ENCODE assay signal across 9 mouse cellular contexts in the genomic region with DNA sequence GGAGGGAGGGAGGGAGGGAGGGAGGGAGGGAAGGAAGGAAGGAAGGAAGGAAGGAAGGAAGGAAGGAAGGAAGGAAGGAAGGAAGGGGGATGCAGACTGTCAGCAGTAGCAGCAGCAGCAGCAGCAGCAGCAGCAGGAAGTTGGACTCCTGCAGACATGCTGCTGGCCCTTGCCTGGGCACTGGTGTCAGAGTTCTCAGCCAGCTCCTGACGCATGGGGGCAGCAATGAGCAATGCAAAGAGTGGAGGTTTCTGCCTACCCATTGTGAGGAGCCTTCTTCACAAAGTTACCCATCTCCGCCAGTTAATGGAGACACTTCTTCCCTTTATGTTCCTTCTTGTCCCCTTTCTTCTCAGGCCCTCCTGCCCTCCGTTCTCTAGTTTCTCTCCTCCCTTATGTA. TPM values are rescaled to one million over a fixed set of nuclear protein-coding genes. Genes with fewer than 3 reads are reported as not detected.
DNase-seq lines count a peak whose midpoint lies in the region; ATAC-seq and TF ChIP-seq lines count a peak whose summit lies in the region.
"Had no signal": no experiment of that assay in that cellular context is flagged by ENCODE, and none has a peak within 500 bp of the region (broad histone marks: within the 10 kb centered on the region; RNA-seq: fewer than 3 reads in every experiment).

No protein-coding gene starts in this region.

- no peak for TF ChIP-seq POLR2A in ES-Bruce4 (IDR thresholded peaks at IDR 0.05; ENCODE audit: insufficient read depth, low read length)

- no peaks in the 10 kb centered on the region for H3K27me3 ChIP-seq in ES-Bruce4 (ENCODE audit: control insufficient read depth, insufficient read depth, low read length, poor library complexity, severe bottlenecking)
- H3K27me3 ChIP-seq in midbrain, embryonic 12.5 days: no peaks in the 10 kb centered on the region
- H3K27me3 ChIP-seq: liver, embryonic 13.5 days had no signal

- WGBS in midbrain, embryonic 12.5 days: 20% methylated on average over 3 of the region's 3 CpGs

- no peaks in the 10 kb centered on the region for H3K36me3 ChIP-seq in ES-Bruce4 (ENCODE audit: control insufficient read depth, insufficient read depth, low read length, poor library complexity, severe bottlenecking)
- no peaks in the 10 kb centered on the region for H3K36me3 ChIP-seq in midbrain, embryonic 12.5 days
- H3K36me3 ChIP-seq: liver, embryonic 13.5 days had no signal

- ATAC-seq in midbrain, embryonic 12.5 days (ENCODE audit: low FRiP score, low read depth): peak; percentile 60; the same call in 1 of the 2 replicates

- DNase-seq in adrenal gland, adult 18-20 months (ENCODE audit: low spot score in 2 of 2): peak; percentile 70 to 73
- DNase-seq in embryo, embryonic 11.5 days (ENCODE audit: low read depth, low spot score): peak; percentile 54
- DNase-seq in heart, postnatal 25 days (ENCODE audit: low spot score): peak; percentile 1
- peak; percentile 35 to 65 for DNase-seq in layer of hippocampus, postnatal 14 days (ENCODE audit: low spot score in 2 of 2)
- DNase-seq in urinary bladder, adult 2 months (ENCODE audit: low spot score): peak; percentile 48
- no peak for DNase-seq in natural killer cell, adult 2 months (ENCODE audit: low spot score in 2 of 2)
- DNase-seq: liver, embryonic 13.5 days had no signal

- peak; percentile 79 for TF ChIP-seq CTCF in ES-Bruce4 (IDR thresholded peaks at IDR 0.05; ENCODE audit: low read depth, low read length)

- no peak overlapping the region for H3K27ac ChIP-seq in ES-Bruce4 (ENCODE audit: insufficient read depth, low read length)
- no peak overlapping the region for H3K27ac ChIP-seq in midbrain, embryonic 12.5 days (replicated peaks)
- H3K27ac ChIP-seq: liver, embryonic 13.5 days had no signal

- no peak overlapping the region for H3K4me2 ChIP-seq in midbrain, embryonic 12.5 days (replicated peaks)
- H3K4me2 ChIP-seq: liver, embryonic 13.5 days had no signal

- no peak overlapping the region for H3K4me3 ChIP-seq in ES-Bruce4 (ENCODE audit: low read depth, low read length)
- H3K4me3 ChIP-seq in midbrain, embryonic 12.5 days: no peak overlapping the region
- H3K4me3 ChIP-seq: liver, embryonic 13.5 days had no signal

- TF ChIP-seq EP300 in ES-Bruce4 (IDR thresholded peaks at IDR 0.05; ENCODE audit: insufficient read depth, low read depth, low read length): no peak

- H3K4me1 ChIP-seq in ES-Bruce4 (ENCODE audit: control insufficient read depth, insufficient read depth, low read length): no peaks in the 10 kb centered on the region
- no peaks in the 10 kb centered on the region for H3K4me1 ChIP-seq in midbrain, embryonic 12.5 days
- H3K4me1 ChIP-seq: liver, embryonic 13.5 days had no signal

- H3K9me3 ChIP-seq in ES-Bruce4 (replicated peaks; ENCODE audit: control insufficient read depth, insufficient read depth, low read length, poor library complexity, severe bottlenecking): no peaks in the 10 kb centered on the region
- no peaks in the 10 kb centered on the region for H3K9me3 ChIP-seq in midbrain, embryonic 12.5 days
- H3K9me3 ChIP-seq: liver, embryonic 13.5 days had no signal

- intact Hi-C loops in heart, postnatal 25 days (cut with DNase I): loop anchor here (1.0 to 5.0 kb wide), 3 partner anchors 135 to 341 kb away; no protein-coding TSS in a partner anchor

- H3K9ac ChIP-seq in ES-Bruce4 (ENCODE audit: low read depth, poor library complexity, severe bottlenecking): no peak overlapping the region
- H3K9ac ChIP-seq in midbrain, embryonic 12.5 days (replicated peaks): no peak overlapping the region
- H3K9ac ChIP-seq: liver, embryonic 13.5 days had no signal

RNA-seq across cellular contexts. Expression of gene Ntm, which starts 40.7 kb away (rescaled TPM):
- polyA plus RNA-seq in ES-Bruce4 (2011; ENCODE audit: insufficient read depth, insufficient read length, low read depth, missing spikeins): 0.64 and 0.82 TPM in 2 replicates
- total RNA-seq in adrenal gland, adult 18-20 months (2021): under 1 TPM; 0.54 to 0.60 TPM
- total RNA-seq in heart, postnatal 25 days (2021): 1 to 10 TPM; 2.2 to 2.7 TPM
- 100 to 1,000 TPM; 136 to 166 TPM for total RNA-seq in layer of hippocampus, postnatal 14 days (2021)
- 39.0 and 45.9 TPM in 2 replicates for polyA plus RNA-seq in midbrain, embryonic 12.5 days (2016; fragmentation: Nextera tagmentation; extraction: Ambion mirVana)
- 2.5 and 2.8 TPM in 2 replicates for polyA plus RNA-seq in urinary bladder, adult 2 months (2012; rRNA removed)

Comparison
In these comparisons a context has a peak if more than half of its experiments do, and no peak if none do; other contexts are left out.
1. DNase-seq: peak in adrenal gland, adult 18-20 months (2 of 2), embryo, embryonic 11.5 days (single experiment), heart, postnatal 25 days (single experiment), layer of hippocampus, postnatal 14 days (2 of 2) and urinary bladder, adult 2 months (single experiment); none in natural killer cell, adult 2 months (0 of 2).
2. RNA of gene Ntm, which starts 40.7 kb away (total RNA-seq): 136 to 166 TPM in layer of hippocampus, postnatal 14 days; 2.2 to 2.7 TPM in heart, postnatal 25 days and 0.54 to 0.60 TPM in adrenal gland, adult 18-20 months; every median in the first group is over 10 times any median in the second.